Mouse (Mus musculus): ENCODE results near the gene Kcnj14. TPM values are rescaled to one million over a fixed set of nuclear protein-coding genes. Genes with fewer than 3 reads are reported as not detected.

The Kcnj14 gene
- total and polyA plus RNA-seq, 3 experiments = 0.39 to 1.3 TPM; not detected in 1

DNA sequence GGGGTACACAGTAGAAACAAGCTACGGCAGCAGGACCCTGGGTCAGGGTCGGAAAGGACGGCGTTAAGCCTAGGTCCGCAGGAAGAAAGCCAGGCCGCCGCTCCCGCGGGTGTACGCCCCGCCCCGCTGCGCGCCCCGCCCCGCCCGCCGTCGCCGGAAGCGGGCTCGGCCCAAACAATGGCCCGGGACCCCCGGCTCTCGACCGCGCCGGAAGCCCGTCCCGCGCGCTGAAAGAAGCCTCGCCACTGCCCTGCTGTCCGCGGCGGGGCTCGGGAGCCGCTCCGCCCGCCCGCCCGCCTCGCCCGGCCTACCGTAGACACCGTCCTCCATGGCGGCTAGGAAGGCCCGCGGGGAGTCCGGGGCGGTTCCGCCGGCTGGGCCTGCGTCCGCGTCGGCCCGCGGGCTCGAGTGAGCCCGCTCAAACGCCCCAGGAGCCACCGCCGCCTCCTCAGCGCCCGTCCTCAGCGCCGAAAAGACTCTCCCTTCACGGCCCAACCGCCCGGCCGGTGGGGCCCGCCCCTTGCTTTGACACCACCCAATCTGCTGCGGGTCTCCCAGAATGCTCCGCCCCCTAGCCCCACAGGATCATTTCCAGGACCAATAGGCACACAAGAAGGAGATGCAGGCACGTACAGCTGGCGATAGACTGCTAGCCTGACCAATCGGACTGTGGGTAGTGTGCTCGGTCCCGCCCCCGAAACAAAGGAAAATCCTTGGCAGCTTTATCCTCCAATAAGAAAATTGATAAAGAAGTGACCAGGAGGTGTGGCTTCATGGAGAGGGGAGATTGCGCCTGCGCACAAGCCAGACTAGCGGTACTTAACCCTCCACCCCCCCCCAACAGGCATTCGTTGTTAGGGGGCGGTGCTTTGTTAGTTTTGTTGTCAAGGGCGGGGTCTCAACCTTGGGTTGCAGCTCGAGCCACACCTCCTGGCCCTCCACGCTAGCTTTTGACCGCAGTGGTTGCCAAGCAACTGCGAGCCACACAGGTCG, 10.5 kb downstream of the Kcnj14 start, which contains the start of gene Cyth2:
Cyth2 (minus strand) TSS at position 795 of the 993 bp plus-strand sequence.
- H3K36me3 ChIP-seq (ENCODE audit: control insufficient read depth in 1 of 2, insufficient read depth in 2 of 2, low read length in 2 of 2) = peaks cover 5 to 13% of the 10 kb centered on the region in 2 experiments
- DNase-seq (ENCODE audit: low read depth, low spot score) = peak; percentile 99
- TF ChIP-seq MYC (IDR thresholded peaks at IDR 0.05; ENCODE audit: low read depth, low read length) (no peak), TCF12 (IDR thresholded peaks at IDR 0.05; ENCODE audit: low read depth, low read length) (peak; percentile 32; the same call in 1 of the 2 replicates), MYB (IDR thresholded peaks at IDR 0.05; ENCODE audit: low read depth, low read length) (no peak), RCOR1 (IDR thresholded peaks at IDR 0.05; ENCODE audit: low read depth, low read length) (no peak), GATA1 (IDR thresholded peaks at IDR 0.05; ENCODE audit: low read depth, low read length) (peak; percentile 22; the same call in 1 of the 2 replicates), MAX (IDR thresholded peaks at IDR 0.05; ENCODE audit: low read length) (0 out of 2 replicates have a peak, but pooled peaks have one; percentile 5), ZMIZ1 (IDR thresholded peaks at IDR 0.05; ENCODE audit: low read depth, low read length) (peak; percentile 60; the same call in 1 of the 2 replicates), BHLHE40 (IDR thresholded peaks at IDR 0.05; ENCODE audit: borderline replicate concordance, low read depth, low read length) (no peak), POLR2AphosphoS5 (IDR thresholded peaks at IDR 0.05; ENCODE audit: borderline replicate concordance, low read depth, low read length) (no peak), UBTF (IDR thresholded peaks at IDR 0.05; ENCODE audit: borderline replicate concordance, insufficient read depth, low read depth, low read length) (no peak), E2F4 (IDR thresholded peaks at IDR 0.05; ENCODE audit: borderline replicate concordance, low read depth, low read length) (no peak), GABPA (IDR thresholded peaks at IDR 0.05; ENCODE audit: low read depth, low read length) (no peak), RAD21 (IDR thresholded peaks at IDR 0.05; ENCODE audit: low read depth, low read length) (no peak), MXI1 (IDR thresholded peaks at IDR 0.05; ENCODE audit: low read depth, low read length) (peak; percentile 70), NELFE (IDR thresholded peaks at IDR 0.05; ENCODE audit: low read depth, low read length) (peak; percentile 79), HCFC1 (IDR thresholded peaks at IDR 0.05; ENCODE audit: low read depth, low read length) (peak; percentile 82), JUND (IDR thresholded peaks at IDR 0.05; ENCODE audit: low read depth, low read length) (no peak), CTCF (IDR thresholded peaks at IDR 0.05 in 2 of 3, conservative IDR thresholded peaks at IDR 0.05 in 1 of 3; ENCODE audit: control insufficient read depth in 1 of 3, insufficient read depth in 1 of 3, low read depth in 2 of 3, low read length in 3 of 3, poor library complexity in 1 of 3, severe bottlenecking in 1 of 3) (no peak), EP300 (IDR thresholded peaks at IDR 0.05; ENCODE audit: low read depth in 1 of 2, low read length in 2 of 2) (no peak), USF2 (IDR thresholded peaks at IDR 0.05; ENCODE audit: borderline replicate concordance in 1 of 2, insufficient read depth in 1 of 2, low read depth in 1 of 2, low read length in 2 of 2) (no peak), CHD1 (IDR thresholded peaks at IDR 0.05; ENCODE audit: low read depth, low read length) (no peak), USF1 (IDR thresholded peaks at IDR 0.05; ENCODE audit: low read depth, low read length) (0 out of 2 replicates have a peak, but pooled peaks have one; percentile 5), CHD2 (IDR thresholded peaks at IDR 0.05; ENCODE audit: low read length) (peak; percentile 86), ETS1 (IDR thresholded peaks at IDR 0.05; ENCODE audit: low read depth, low read length) (no peak), ZKSCAN1 (IDR thresholded peaks at IDR 0.05; ENCODE audit: low read depth, low read length) (no peak), KAT2A (conservative IDR thresholded peaks at IDR 0.05; ENCODE audit: low read depth, low read length) (peak; percentile 56; the same call in 1 of the 2 replicates), TAL1 (IDR thresholded peaks at IDR 0.05; ENCODE audit: low read length) (no peak), ELF1 (IDR thresholded peaks at IDR 0.05; ENCODE audit: low read depth, low read length) (0 out of 2 replicates have a peak, but pooled peaks have one; percentile 16), MEF2A (IDR thresholded peaks at IDR 0.05; ENCODE audit: extremely low read depth, insufficient replicate concordance, low read depth, low read length, poor library complexity, severe bottlenecking) (no peak), SIN3A (IDR thresholded peaks at IDR 0.05; ENCODE audit: low read length) (peak; percentile 47; the same call in 1 of the 2 replicates), ZC3H11A (IDR thresholded peaks at IDR 0.05; ENCODE audit: low read depth, low read length) (no peak), NRF1 (IDR thresholded peaks at IDR 0.05; ENCODE audit: insufficient read depth, low read depth, low read length, poor library complexity, severe bottlenecking) (peak; percentile 73), POLR2A (IDR thresholded peaks at IDR 0.05; ENCODE audit: control insufficient read depth in 1 of 2, insufficient read depth in 1 of 2, low read depth in 1 of 2, low read length in 2 of 2, poor library complexity in 1 of 2) (peak; percentile 86 to 88), POLR2AphosphoS2 (IDR thresholded peaks at IDR 0.05; ENCODE audit: low read length) (peak; percentile 80; the same call in 1 of the 2 replicates)

More for the DNA sequence above, 10.5 kb downstream of the Kcnj14 start, which contains the start of gene Cyth2:
- Histone ChIP-seq H3K27me3 (ENCODE audit: control insufficient read depth in 1 of 2, insufficient read depth in 2 of 2, low read length in 2 of 2) (no peaks in the 10 kb centered on the region), H3K4me3 (ENCODE audit: control insufficient read depth in 1 of 2, insufficient read depth in 1 of 2, low read depth in 2 of 2, low read length in 2 of 2) (peak within 1 kb of the TSS; percentile 75 to 93), H3K4me1 (ENCODE audit: control insufficient read depth in 1 of 2, insufficient read depth in 2 of 2, low read length in 2 of 2) (peaks cover 11 to 22% of the 10 kb centered on the region in 2 experiments), H3K9ac (ENCODE audit: control insufficient read depth, low read depth, low read length, poor library complexity, severe bottlenecking) (peak within 1 kb of the TSS; percentile 99), H3K79me2 (ENCODE audit: control insufficient read depth, insufficient read depth, low read length, poor library complexity) (peaks cover 12% of the 10 kb centered on the region), H3K9me3 (replicated peaks; ENCODE audit: insufficient read depth, low read length) (no peaks in the 10 kb centered on the region), H3K27ac (ENCODE audit: control insufficient read depth, low read depth, low read length) (peak within 1 kb of the TSS; percentile 77)
